Mouse (Mus musculus): Measurements from ENCODE around the gene C1qtnf3. TPM values are rescaled to one million over a fixed set of nuclear protein-coding genes. Genes with fewer than 3 reads are reported as not detected.
A peak's percentile ranks its signal among the peaks of the same experiment; 100 is the strongest.

The C1qtnf3 gene
- 2.0 and 3.0 TPM in 2 replicates for polyA plus RNA-seq (2015; fragmentation: Nextera tagmentation; extraction: Ambion mirVana)

DNA sequence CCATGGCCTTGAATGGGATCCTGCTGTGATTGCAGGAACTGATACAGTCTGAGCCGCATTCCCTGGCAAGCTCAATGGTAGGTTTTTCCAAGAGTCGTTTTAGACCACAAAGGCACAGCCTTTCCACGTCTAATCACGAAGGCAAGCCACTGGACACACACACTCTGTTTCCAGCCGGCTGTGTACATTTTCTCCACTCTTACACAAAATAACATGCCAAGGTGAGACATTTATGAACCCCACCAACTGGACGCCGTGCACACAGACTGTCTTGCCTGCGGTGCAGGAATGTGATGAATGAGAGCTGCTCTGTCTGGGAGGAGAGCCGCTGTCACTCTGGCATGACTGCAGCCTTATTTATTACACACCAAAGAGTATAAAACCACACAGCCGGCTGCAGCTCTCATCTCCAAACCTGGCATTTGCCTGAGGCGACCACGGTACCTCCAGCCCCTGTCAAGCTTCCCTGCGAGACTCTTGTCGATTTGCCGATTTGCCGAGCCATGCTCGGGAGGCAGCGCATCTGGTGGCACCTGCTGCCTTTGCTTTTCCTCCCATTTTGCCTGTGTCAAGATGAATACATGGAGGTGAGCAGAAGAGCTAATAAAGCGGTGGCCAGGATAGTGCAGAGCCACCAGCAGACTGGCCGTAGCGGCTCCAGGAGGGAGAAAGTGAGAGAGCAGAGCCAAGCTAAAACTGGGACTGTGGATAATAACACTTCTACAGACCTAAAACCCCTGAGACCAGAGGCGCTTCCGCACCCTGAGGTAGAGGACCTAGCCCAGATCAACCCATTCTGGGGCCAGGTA is at the start of gene C1qtnf3:
Gene C1qtnf3, plus strand, starts transcription at position 382 of the 809 bp plus-strand sequence.
- Histone ChIP-seq H3K27me3 (no peaks in the 10 kb centered on the region), H3K4me1 (no peaks in the 10 kb centered on the region), H3K27ac (no peak within 1 kb of the TSS), H3K9ac (no peak within 1 kb of the TSS), H3K4me3 (no peak within 1 kb of the TSS), H3K9me3 (no peaks in the 10 kb centered on the region), H3K36me3 (no peaks in the 10 kb centered on the region), H3K4me2 (no peak within 1 kb of the TSS)
- WGBS = 64% methylated on average over 23 of the region's 23 CpGs
- no peak for ATAC-seq (ENCODE audit: borderline replicate concordance, extremely low read depth, low FRiP score, low TSS enrichment)

DNA sequence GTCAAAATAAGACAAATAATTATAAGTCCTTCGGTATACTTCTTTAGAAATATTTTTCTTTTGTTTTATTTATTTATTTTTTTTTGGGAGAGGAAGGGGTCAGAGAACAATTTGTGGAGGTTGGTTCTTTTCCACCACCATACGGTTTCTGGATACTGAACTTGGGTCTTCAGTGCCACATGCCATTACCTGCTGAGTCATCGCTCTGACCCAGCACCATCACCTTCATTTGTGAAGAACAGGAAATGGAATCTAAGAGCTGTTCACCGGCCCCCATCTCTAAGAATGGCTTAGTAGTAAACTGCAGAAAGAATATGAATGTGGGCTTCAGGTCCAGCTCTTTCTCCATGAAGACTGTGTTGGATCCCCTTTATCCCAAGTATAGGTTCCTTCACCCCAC is 49.8 kb upstream of the C1qtnf3 start:
- Histone ChIP-seq H3K9me3 (no peaks in the 10 kb centered on the region), H3K27me3 (no peaks in the 10 kb centered on the region), H3K9ac (no peak overlapping the region), H3K4me3 (no peak overlapping the region), H3K27ac (0 out of 2 replicates have a peak overlapping the region, but pooled peaks have one; percentile 21), H3K4me2 (no peak overlapping the region), H3K4me1 (peaks cover 3% of the 10 kb centered on the region; the same call in 1 of the 2 replicates), H3K36me3 (no peaks in the 10 kb centered on the region)
- 55% methylated on average over 4 of the region's 4 CpGs for whole genome bisulfite sequencing
- ATAC-seq (ENCODE audit: borderline replicate concordance, extremely low read depth, low FRiP score, low TSS enrichment) = no peak

DNA sequence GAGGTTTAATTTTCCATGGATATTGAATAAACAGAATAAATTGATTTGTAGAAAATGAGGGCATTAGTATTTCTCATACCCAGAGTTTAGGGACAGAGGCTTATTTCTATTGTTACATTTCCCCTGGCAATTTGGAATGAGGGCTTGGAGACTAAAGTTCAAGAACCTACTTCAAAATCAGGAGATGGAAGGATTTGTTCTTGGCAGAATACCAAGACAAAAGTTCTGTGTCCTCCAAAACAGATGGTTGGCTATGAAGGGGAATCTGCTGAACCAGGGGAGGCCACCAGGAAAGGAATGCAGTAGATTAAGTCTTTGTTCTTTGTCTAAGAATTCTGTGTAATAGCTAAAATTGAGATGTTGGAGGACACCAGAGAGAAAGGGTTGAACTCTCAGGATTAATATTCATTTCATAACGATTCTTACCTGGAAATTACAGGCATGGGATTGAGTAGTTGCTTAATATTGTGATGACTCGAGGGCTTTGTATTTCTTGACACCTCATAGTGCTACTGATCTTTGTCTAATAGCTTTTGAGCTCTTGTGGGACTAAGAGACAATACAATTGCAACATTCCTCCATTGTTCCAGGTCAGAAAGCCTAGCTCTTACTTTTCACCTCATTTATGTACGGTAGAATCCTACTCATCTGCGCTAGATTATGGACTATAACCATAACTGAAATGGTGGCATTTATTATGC is 35.4 kb upstream of the C1qtnf3 start:
- H3K36me3 ChIP-seq = no peaks in the 10 kb centered on the region
- no peak for ATAC-seq (ENCODE audit: borderline replicate concordance, extremely low read depth, low FRiP score, low TSS enrichment)
- H3K27ac ChIP-seq = no peak overlapping the region
- no peaks in the 10 kb centered on the region for H3K9me3 ChIP-seq
- no peak overlapping the region for H3K4me3 ChIP-seq
- WGBS = 77% methylated on average over 4 of the region's 4 CpGs
- H3K9ac ChIP-seq = no peak overlapping the region
- no peaks in the 10 kb centered on the region for H3K4me1 ChIP-seq
- H3K27me3 ChIP-seq = no peaks in the 10 kb centered on the region
- no peak overlapping the region for H3K4me2 ChIP-seq

DNA sequence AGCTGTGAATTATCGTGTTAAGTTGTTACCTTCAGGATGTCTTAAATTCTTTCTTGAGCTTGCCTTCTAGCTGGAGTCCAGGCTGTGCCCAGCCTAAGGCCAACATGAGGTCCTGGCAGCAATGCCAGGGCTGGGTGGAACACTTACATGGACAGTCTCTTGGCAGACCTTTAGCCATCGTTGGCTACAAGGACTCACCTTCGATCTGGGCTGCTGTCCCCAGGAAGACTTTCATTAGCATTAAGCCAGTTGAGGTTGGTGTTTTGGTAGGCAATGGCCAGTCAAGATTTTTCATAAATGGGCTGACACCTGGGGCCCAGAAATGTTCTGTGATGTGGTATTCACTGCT is 34.8 kb upstream of the C1qtnf3 start:
- H3K27me3 ChIP-seq = no peaks in the 10 kb centered on the region
- ATAC-seq (ENCODE audit: borderline replicate concordance, extremely low read depth, low FRiP score, low TSS enrichment) = no peak
- no peak overlapping the region for H3K4me3 ChIP-seq
- no peaks in the 10 kb centered on the region for H3K36me3 ChIP-seq
- H3K4me1 ChIP-seq = no peaks in the 10 kb centered on the region
- H3K9me3 ChIP-seq = no peaks in the 10 kb centered on the region
- WGBS = 88% methylated on average over 3 of the region's 3 CpGs
- H3K9ac ChIP-seq = no peak overlapping the region
- H3K4me2 ChIP-seq = no peak overlapping the region
- no peak overlapping the region for H3K27ac ChIP-seq

DNA sequence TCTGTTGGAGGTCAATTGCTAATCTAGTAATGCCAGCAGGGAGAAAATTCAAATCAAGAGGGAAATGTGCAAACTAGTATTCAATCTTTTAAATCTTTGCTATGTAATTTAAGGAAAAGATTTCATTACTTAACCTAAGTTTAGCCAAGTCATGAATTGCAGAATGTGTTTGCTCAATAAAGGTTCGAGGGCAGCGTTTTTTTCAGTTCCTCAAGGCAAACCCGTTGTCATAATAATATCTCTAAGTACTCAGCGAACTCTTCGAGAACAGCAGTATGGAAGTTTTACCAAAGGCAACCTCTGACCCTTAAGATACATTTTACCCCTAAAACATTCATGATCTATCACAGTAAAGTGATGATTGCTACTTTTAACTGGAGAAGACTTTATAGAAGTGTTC is 31.9 kb upstream of the C1qtnf3 start:
- Histone ChIP-seq H3K27me3 (no peaks in the 10 kb centered on the region), H3K4me2 (no peak overlapping the region), H3K9me3 (no peaks in the 10 kb centered on the region), H3K27ac (no peak overlapping the region), H3K4me3 (no peak overlapping the region), H3K9ac (no peak overlapping the region), H3K4me1 (no peaks in the 10 kb centered on the region), H3K36me3 (no peaks in the 10 kb centered on the region)
- 52% methylated on average over 5 of the region's 5 CpGs for WGBS
- no peak for ATAC-seq (ENCODE audit: borderline replicate concordance, extremely low read depth, low FRiP score, low TSS enrichment)

DNA sequence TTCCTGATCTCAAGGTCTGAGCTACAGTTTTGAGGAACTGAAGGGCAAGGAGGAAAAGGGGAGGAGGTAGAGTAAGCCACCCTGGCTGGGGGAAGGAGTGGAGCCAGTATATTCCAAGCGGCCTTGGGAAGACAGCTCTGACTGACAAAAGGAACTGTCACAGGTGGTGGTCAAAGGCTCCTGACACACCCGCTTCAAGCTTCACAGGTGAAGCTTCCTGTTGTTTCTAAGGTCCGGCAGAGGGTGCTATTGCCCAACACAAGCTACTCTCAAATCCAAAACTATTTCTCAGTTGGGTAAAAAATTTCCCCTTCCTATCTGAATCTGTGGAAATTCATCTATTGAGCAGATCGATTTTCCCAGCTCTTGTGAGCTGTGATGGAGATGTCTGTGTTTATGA is 31.1 kb upstream of the C1qtnf3 start:
- Histone ChIP-seq H3K4me3 (no peak overlapping the region), H3K27me3 (no peaks in the 10 kb centered on the region), H3K9me3 (no peaks in the 10 kb centered on the region), H3K9ac (no peak overlapping the region), H3K4me1 (no peaks in the 10 kb centered on the region), H3K27ac (no peak overlapping the region), H3K4me2 (no peak overlapping the region), H3K36me3 (no peaks in the 10 kb centered on the region)
- no peak for ATAC-seq (ENCODE audit: borderline replicate concordance, extremely low read depth, low FRiP score, low TSS enrichment)
- WGBS = 19% methylated on average over 4 of the region's 4 CpGs

DNA sequence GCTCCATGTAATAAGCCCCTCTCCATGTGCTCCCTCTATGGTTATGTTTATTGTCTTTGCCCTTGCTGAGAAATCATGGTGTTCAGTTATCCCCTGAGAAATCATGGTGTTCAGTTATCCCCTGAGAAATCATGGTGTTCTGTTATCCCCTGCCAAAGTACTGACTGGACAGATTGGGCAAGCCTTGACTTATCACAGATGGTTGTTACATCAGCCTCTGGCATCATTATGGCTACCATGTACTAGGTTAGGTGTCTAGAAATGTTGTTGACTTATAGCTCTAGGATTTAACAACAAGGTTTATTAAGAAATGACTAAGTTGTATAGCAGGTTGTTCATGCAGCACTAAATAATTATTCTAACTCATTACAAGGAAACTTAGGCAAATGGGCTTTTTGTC is 30.1 kb upstream of the C1qtnf3 start:
- H3K9ac ChIP-seq = no peak overlapping the region
- H3K36me3 ChIP-seq = no peaks in the 10 kb centered on the region

DNA sequence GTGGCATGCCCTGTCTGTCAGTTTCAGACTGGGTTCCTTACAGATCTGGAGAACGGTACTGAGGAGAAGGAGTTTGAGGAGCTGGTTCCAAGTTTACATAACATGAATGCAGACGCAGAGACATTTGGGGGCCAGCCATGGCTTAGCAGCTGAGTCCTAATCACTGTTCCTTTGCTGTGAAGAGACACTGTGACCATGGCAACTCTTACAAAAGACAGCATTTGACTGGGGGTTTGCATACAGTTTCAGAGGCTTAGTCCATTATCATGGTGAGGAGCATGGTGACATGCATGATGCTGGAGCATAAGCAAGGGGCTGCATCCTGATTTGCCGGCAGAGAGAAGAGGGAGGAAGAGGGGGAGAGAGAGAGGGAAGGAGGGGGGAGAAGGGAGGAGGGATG is 29.6 kb upstream of the C1qtnf3 start:
- ATAC-seq (ENCODE audit: borderline replicate concordance, extremely low read depth, low FRiP score, low TSS enrichment) = no peak
- Histone ChIP-seq H3K4me1 (no peaks in the 10 kb centered on the region), H3K36me3 (no peaks in the 10 kb centered on the region), H3K27ac (no peak overlapping the region), H3K9ac (no peak overlapping the region), H3K9me3 (no peaks in the 10 kb centered on the region), H3K27me3 (no peaks in the 10 kb centered on the region), H3K4me2 (no peak overlapping the region), H3K4me3 (no peak overlapping the region)
- 26% methylated on average over 3 of the region's 3 CpGs for WGBS

More for the DNA sequence above, 30.1 kb upstream of the C1qtnf3 start:
- H3K9me3 ChIP-seq = no peaks in the 10 kb centered on the region
- H3K27me3 ChIP-seq = no peaks in the 10 kb centered on the region
- no peaks in the 10 kb centered on the region for H3K4me1 ChIP-seq
- no peak overlapping the region for H3K27ac ChIP-seq
- H3K4me2 ChIP-seq = no peak overlapping the region
- no peak overlapping the region for H3K4me3 ChIP-seq
- no peak for ATAC-seq (ENCODE audit: borderline replicate concordance, extremely low read depth, low FRiP score, low TSS enrichment)

DNA sequence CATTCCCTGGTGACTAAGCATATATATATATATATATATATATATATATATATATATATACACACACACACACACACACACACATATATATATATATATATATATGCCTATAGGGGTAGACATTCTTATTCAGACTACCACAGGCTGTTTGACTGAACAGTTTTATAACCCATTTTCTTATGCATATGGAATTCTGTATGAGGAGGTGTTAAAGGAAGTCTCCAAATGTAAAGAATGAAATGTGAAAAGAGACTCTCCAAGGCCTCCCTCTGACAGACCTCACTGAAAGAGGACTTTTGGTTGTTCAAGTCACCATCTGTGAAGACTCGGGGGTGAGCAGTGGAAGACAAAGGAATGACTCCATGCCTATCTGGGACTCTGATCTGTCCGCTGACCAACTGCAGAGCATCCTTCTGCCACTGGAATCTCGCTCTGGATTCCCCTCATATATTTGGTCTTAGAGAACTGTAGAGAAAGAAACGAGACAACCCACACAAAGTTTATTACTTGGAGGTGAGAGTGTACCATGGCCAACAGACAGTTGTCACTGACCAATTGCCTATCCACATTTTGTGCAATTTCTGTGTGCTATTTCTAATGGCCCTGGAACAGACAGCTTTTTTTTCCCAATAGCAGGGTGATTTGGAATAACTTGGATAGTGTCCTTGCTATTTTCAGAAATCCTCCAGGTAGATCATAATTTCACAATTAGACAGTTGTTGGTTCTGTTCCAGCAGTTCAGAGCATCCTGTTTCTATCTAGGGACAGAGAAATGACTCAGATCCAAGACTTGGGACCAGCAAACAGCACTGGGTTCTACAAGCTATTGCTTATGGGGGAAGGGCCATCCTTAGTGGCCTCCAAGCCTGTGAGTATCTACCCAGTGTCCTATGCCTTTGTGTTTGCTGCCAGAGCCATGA is 28.8 kb upstream of the C1qtnf3 start:
- no peak overlapping the region for H3K27ac ChIP-seq
- H3K4me3 ChIP-seq = no peak overlapping the region
- H3K9me3 ChIP-seq = no peaks in the 10 kb centered on the region
- no peaks in the 10 kb centered on the region for H3K4me1 ChIP-seq
- no peak overlapping the region for H3K4me2 ChIP-seq
- no peaks in the 10 kb centered on the region for H3K36me3 ChIP-seq
- H3K27me3 ChIP-seq = no peaks in the 10 kb centered on the region
- no peak for ATAC-seq (ENCODE audit: borderline replicate concordance, extremely low read depth, low FRiP score, low TSS enrichment)
- 70% methylated on average over 4 of the region's 4 CpGs for WGBS
- no peak overlapping the region for H3K9ac ChIP-seq

DNA sequence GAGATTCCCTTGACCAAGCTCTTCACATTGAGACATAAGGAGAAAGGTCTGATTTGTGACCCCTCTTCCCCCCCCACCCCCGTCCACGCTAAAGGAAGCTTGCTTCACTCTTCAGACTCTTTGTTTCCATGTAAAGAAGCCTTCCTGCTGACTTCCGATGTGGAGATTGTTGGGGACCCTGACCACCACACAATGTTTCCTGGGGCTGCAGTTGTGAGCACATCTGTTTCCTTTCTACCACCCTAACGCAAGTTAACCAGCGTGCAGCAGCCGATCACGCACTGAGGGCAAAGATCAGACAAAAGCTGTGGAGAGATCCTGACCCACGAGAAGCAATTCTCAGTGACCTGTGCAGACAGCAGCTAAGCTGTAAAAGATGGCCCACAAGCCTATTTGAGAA is 24.8 kb upstream of the C1qtnf3 start:
- H3K9me3 ChIP-seq = no peaks in the 10 kb centered on the region
- no peak for ATAC-seq (ENCODE audit: borderline replicate concordance, extremely low read depth, low FRiP score, low TSS enrichment)
- no peaks in the 10 kb centered on the region for H3K36me3 ChIP-seq
- H3K4me2 ChIP-seq = no peak overlapping the region
- 35% methylated on average over 8 of the region's 8 CpGs for WGBS
- H3K27ac ChIP-seq = no peak overlapping the region
- H3K9ac ChIP-seq = no peak overlapping the region
- H3K27me3 ChIP-seq = no peaks in the 10 kb centered on the region
- no peaks in the 10 kb centered on the region for H3K4me1 ChIP-seq
- no peak overlapping the region for H3K4me3 ChIP-seq

DNA sequence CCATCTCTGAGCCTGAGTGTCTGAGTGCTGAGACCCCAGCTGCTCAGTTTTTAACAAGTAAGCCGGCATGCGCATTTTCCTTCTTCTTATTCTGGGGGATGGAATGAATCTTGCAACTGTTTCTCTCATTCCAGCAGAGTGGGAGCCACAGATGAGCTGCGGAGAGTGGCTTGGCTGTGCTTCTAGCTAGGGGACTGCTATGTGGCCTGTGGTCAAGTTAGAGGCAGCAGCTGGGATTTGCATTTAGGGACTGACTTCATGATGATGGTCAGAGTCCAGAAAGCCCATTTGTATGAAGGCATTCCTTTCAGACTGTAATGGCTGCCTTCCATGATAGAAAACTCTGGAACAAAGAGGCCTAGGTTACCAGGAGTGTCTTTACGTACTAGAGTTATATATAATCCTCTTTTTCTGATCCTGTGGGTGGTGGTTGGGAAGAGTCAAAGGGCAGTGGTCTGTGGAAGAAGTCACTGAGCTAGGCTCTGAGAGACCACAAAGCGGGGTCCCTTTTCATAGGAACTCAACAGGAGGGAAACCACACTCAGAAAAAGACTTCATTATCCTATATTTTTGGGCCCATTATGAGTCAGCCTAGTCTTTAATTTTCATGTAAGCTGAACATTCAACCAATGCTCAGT is 23.4 kb upstream of the C1qtnf3 start:
- 94% methylated on average over 5 of the region's 5 CpGs for WGBS

More for the DNA sequence above, 23.4 kb upstream of the C1qtnf3 start:
- Histone ChIP-seq H3K36me3 (no peaks in the 10 kb centered on the region), H3K4me1 (no peaks in the 10 kb centered on the region), H3K27ac (no peak overlapping the region), H3K9me3 (no peaks in the 10 kb centered on the region), H3K4me2 (no peak overlapping the region), H3K27me3 (no peaks in the 10 kb centered on the region), H3K4me3 (no peak overlapping the region), H3K9ac (no peak overlapping the region)
- ATAC-seq (ENCODE audit: borderline replicate concordance, extremely low read depth, low FRiP score, low TSS enrichment) = no peak
